Mouse (Mus musculus): Measurements from ENCODE around the gene Htr1d.

DNA sequence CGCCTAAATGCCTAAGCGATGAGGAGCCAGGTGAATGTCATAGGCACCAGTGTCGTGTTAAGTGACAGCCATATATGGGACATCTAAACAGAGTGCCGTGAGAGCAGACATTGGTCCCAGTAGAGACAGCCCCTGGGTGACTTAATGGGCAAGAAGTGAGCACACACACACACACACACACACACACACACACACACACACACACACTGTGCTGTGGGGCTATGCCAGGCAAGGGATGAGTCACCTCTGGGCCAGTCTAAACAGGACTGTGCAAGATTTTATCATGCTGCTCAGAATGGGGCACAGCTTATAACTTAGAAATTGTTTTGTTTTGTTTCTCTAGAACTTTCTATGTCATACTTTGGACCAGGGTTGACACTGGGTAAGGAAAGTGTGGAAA, 10.7 kb downstream of the Htr1d start:
- TF ChIP-seq CTCF (IDR thresholded peaks at IDR 0.05; ENCODE audit: insufficient read depth, low read depth, low read length) (no peak), POLR2A (IDR thresholded peaks at IDR 0.05; ENCODE audit: insufficient read depth, low read depth, low read length) (no peak)

Data from olfactory bulb, adult 2 months (tissue).